ENCODE assay signal across 39 mouse cellular contexts in the genomic region with DNA sequence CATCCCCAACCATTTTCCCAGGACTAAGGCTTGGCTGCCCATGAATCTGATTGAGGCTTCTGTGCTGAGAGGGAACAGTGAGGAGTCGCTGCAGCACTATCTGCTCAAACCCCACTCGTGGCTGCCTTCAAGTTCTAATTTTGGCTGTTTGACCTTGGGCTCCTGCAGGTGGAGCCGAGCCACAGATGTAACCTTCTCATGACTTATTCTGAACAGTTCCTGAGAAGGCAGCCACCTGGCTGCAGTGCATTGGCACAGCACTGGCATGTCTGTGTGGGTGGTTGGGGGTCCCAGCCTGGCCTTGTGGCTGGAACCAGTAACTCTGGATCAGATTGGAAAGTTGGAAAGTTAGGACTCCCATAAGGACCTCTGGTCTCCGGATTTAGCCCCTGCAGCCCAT. TPM values are rescaled to one million over a fixed set of nuclear protein-coding genes. Genes with fewer than 3 reads are reported as not detected.
DNase-seq lines count a peak whose midpoint lies in the region; ATAC-seq and TF ChIP-seq lines count a peak whose summit lies in the region.
"Had no signal": no experiment of that assay in that cellular context is flagged by ENCODE, and none has a peak within 500 bp of the region (broad histone marks: within the 10 kb centered on the region; RNA-seq: fewer than 3 reads in every experiment).

No protein-coding gene starts in this region.

- TF ChIP-seq RAD21 in CH12.LX (IDR thresholded peaks at IDR 0.05; ENCODE audit: low read depth, low read length) = no peak

- H3K27ac ChIP-seq in heart, adult 2 months = no peak overlapping the region; the same call in 1 of the 2 replicates
- H3K27ac ChIP-seq in heart, embryonic 12.5 days (ENCODE audit: poor library complexity, severe bottlenecking) = no peak overlapping the region
- H3K27ac ChIP-seq in CH12.LX (ENCODE audit: insufficient read depth, low read depth) = no peak overlapping the region
- H3K27ac ChIP-seq: embryonic facial prominence, embryonic 13.5 days; forebrain, embryonic 10.5 days; hindbrain, embryonic 10.5 days; hindbrain, embryonic 15.5 days; kidney, postnatal 0 days; limb, embryonic 13.5 days; lung, embryonic 15.5 days; midbrain, embryonic 12.5 days; neural tube, embryonic 12.5 days had no signal

- TF ChIP-seq CTCF in heart, adult 2 months (IDR thresholded peaks at IDR 0.05) = peak; percentile 52
- no peak for TF ChIP-seq CTCF in CH12.LX (conservative IDR thresholded peaks at IDR 0.05 in 1 of 2, IDR thresholded peaks at IDR 0.05 in 1 of 2; ENCODE audit: low read depth in 2 of 2, low read length in 2 of 2)

- WGBS in heart, adult 2 months = 46% methylated on average over 4 of the region's 4 CpGs
- WGBS in heart, embryonic 12.5 days = 59% methylated on average over 4 of the region's 4 CpGs

- in situ Hi-C loops in CH12.LX (cut with MboI; ENCODE audit: low pct_ligation_motif_present, low pct_unique_long_range_greater_than_20kb, low sequenced_read_pairs) = no loop called here

- H3K4me3 ChIP-seq in heart, adult 2 months = no peak overlapping the region
- no peak overlapping the region for H3K4me3 ChIP-seq in heart, embryonic 12.5 days
- no peak overlapping the region for H3K4me3 ChIP-seq in CH12.LX (replicated peaks in 1 of 3; ENCODE audit: low read depth in 2 of 3, low read length in 2 of 3, poor library complexity in 1 of 3)
- H3K4me3 ChIP-seq: embryonic facial prominence, embryonic 13.5 days; forebrain, embryonic 10.5 days; hindbrain, embryonic 10.5 days; hindbrain, embryonic 15.5 days; limb, embryonic 13.5 days; lung, embryonic 15.5 days; midbrain, embryonic 12.5 days; myocyte; neural tube, embryonic 12.5 days had no signal

- no peak overlapping the region for H3K9ac ChIP-seq in heart, adult 2 months (ENCODE audit: low read depth, low read length)
- no peak overlapping the region for H3K9ac ChIP-seq in heart, embryonic 12.5 days
- H3K9ac ChIP-seq in CH12.LX (ENCODE audit: insufficient read depth, low read depth) = no peak overlapping the region
- H3K9ac ChIP-seq: embryonic facial prominence, embryonic 13.5 days; hindbrain, embryonic 15.5 days; limb, embryonic 13.5 days; lung, embryonic 15.5 days; midbrain, embryonic 12.5 days; neural tube, embryonic 12.5 days had no signal

- TF ChIP-seq EP300 in heart, adult 2 months (IDR thresholded peaks at IDR 0.05; ENCODE audit: insufficient read depth, low read depth, low read length) = no peak
- TF ChIP-seq EP300 in CH12.LX (IDR thresholded peaks at IDR 0.05; ENCODE audit: low read length) = no peak

- intact Hi-C loops in heart, adult 2 months (cut with DNase I) = no loop called here
- intact Hi-C loops in heart, postnatal 10 days (cut with DNase I) = no loop called here

- peak; percentile 18 for DNase-seq in adrenal gland, adult 2 months
- DNase-seq in adrenal gland, postnatal 25 days = no peak
- DNase-seq in heart, adult 2 months = peak in 1 of 2 experiments; percentile 35
- DNase-seq in CH12.LX (ENCODE audit: extremely low read depth) = no peak
- peak; percentile 34 to 48 for DNase-seq in heart, postnatal 10 days
- DNase-seq in right cerebral cortex, postnatal 25 days = no peak
- DNase-seq: cerebellum, adult 11 months; gastrocnemius, postnatal 10 days; kidney, adult 2 months; kidney, postnatal 4 days; right cerebral cortex, adult 18-20 months; right cerebral cortex, postnatal 4 days had no signal

- no peaks in the 10 kb centered on the region for H3K9me3 ChIP-seq in heart, embryonic 12.5 days (replicated peaks)
- no peaks in the 10 kb centered on the region for H3K9me3 ChIP-seq in CH12.LX (replicated peaks; ENCODE audit: low read length)
- H3K9me3 ChIP-seq: embryonic facial prominence, embryonic 13.5 days; forebrain, embryonic 10.5 days; G1E; hindbrain, embryonic 10.5 days; hindbrain, embryonic 15.5 days; limb, embryonic 13.5 days; lung, embryonic 15.5 days; midbrain, embryonic 12.5 days; neural tube, embryonic 12.5 days had no signal

- H3K4me2 ChIP-seq in heart, embryonic 12.5 days = no peak overlapping the region
- no peak overlapping the region for H3K4me2 ChIP-seq in CH12.LX (ENCODE audit: insufficient read depth, low read depth, poor library complexity, severe bottlenecking)
- H3K4me2 ChIP-seq: embryonic facial prominence, embryonic 13.5 days; hindbrain, embryonic 15.5 days; limb, embryonic 13.5 days; liver, embryonic 11.5 days; lung, embryonic 15.5 days; midbrain, embryonic 12.5 days; neural tube, embryonic 12.5 days had no signal

- H3K36me3 ChIP-seq in heart, adult 2 months (ENCODE audit: control insufficient read depth, insufficient read depth, low read length) = no peaks in the 10 kb centered on the region
- H3K36me3 ChIP-seq in heart, embryonic 12.5 days = no peaks in the 10 kb centered on the region
- H3K36me3 ChIP-seq in CH12.LX (replicated peaks in 1 of 2; ENCODE audit: control insufficient read depth in 1 of 2, insufficient read depth in 1 of 2, low read length in 1 of 2) = no peaks in the 10 kb centered on the region
- H3K36me3 ChIP-seq: embryonic facial prominence, embryonic 13.5 days; forebrain, embryonic 10.5 days; G1E; hindbrain, embryonic 10.5 days; hindbrain, embryonic 15.5 days; limb, embryonic 13.5 days; lung, embryonic 15.5 days; midbrain, embryonic 12.5 days; neural tube, embryonic 12.5 days had no signal

- no peak for ATAC-seq in heart, embryonic 12.5 days (ENCODE audit: insufficient number of reproducible peaks, low FRiP score)
- ATAC-seq: forebrain, embryonic 16.5 days; inflammation-experienced regulatory T-cells, adult 6 months had no signal

- H3K27me3 ChIP-seq in heart, adult 2 months (ENCODE audit: control insufficient read depth, insufficient read depth, low read length) = no peaks in the 10 kb centered on the region
- no peaks in the 10 kb centered on the region for H3K27me3 ChIP-seq in heart, embryonic 12.5 days (replicated peaks)
- no peaks in the 10 kb centered on the region for H3K27me3 ChIP-seq in CH12.LX (replicated peaks)
- H3K27me3 ChIP-seq: embryonic facial prominence, embryonic 13.5 days; hindbrain, embryonic 15.5 days; limb, embryonic 13.5 days; lung, embryonic 15.5 days; midbrain, embryonic 12.5 days; neural tube, embryonic 12.5 days had no signal

- no peaks in the 10 kb centered on the region for H3K79me2 ChIP-seq in heart, adult 2 months (replicated peaks; ENCODE audit: control insufficient read depth, insufficient read depth, low read length)
- no peaks in the 10 kb centered on the region for H3K79me2 ChIP-seq in CH12.LX (replicated peaks; ENCODE audit: control insufficient read depth, extremely low read depth, insufficient read depth, poor library complexity, severe bottlenecking)

- dilution Hi-C loops in CH12.LX (cut with MboI; ENCODE audit: extremely low pct_ligation_motif_present, extremely low pct_unique_long_range_greater_than_20kb, low sequenced_read_pairs) = no loop called here

- no peak for TF ChIP-seq POLR2A in heart, adult 2 months (IDR thresholded peaks at IDR 0.05; ENCODE audit: insufficient read depth, low read depth, low read length)
- no peak for TF ChIP-seq POLR2A in CH12.LX (IDR thresholded peaks at IDR 0.05; ENCODE audit: low read depth, low read length)

- no peaks in the 10 kb centered on the region; the same call in 1 of the 2 replicates for H3K4me1 ChIP-seq in heart, adult 2 months (ENCODE audit: control insufficient read depth, insufficient read depth, low read length)
- peaks cover 5% of the 10 kb centered on the region for H3K4me1 ChIP-seq in heart, embryonic 12.5 days (replicated peaks)
- peaks cover 0 to 8% of the 10 kb centered on the region in 2 experiments; a peak in 2 of 4 replicates for H3K4me1 ChIP-seq in CH12.LX (ENCODE audit: control insufficient read depth in 1 of 2, insufficient read depth in 2 of 2)
- H3K4me1 ChIP-seq: hindbrain, embryonic 15.5 days; limb, embryonic 13.5 days; lung, embryonic 15.5 days; neural tube, embryonic 12.5 days had no signal

RNA-seq across cellular contexts. Expression of a gene that starts 2.2 kb away (rescaled TPM):
- not detected for total RNA-seq in adrenal gland, adult 2 months (2021)
- polyA plus RNA-seq in adrenal gland, adult 2 months (2012; rRNA removed) = 0.25 and 0.59 TPM in 2 replicates
- 0.52 TPM in 1 of 2 replicates, not detected in the other for total RNA-seq in adrenal gland, postnatal 25 days (2021)
- not detected for total RNA-seq in heart, adult 2 months (2021)
- 0.26 and 0.62 TPM in 2 replicates for polyA plus RNA-seq in heart, adult 2 months (2012; rRNA removed)
- not detected in 2 replicates for polyA plus RNA-seq in heart, embryonic 12.5 days (2016; fragmentation: Nextera tagmentation; extraction: Ambion mirVana)
- total RNA-seq in CH12.LX (2012; rRNA removed) (1.0 and 2.6 TPM in 2 replicates), CH12.LX (2014; rRNA removed) (0.23 and 0.30 TPM in 2 replicates)
- 0.30 and 0.43 TPM in 2 replicates for polyA plus RNA-seq in CH12.LX (2012; ENCODE audit: insufficient read length, low read depth)
- under 1 TPM in 1 of 2 experiments, not detected in 1; 0.87 TPM for total RNA-seq in heart, postnatal 10 days (2021)
- total RNA-seq: adrenal gland, postnatal 10 days; common myeloid progenitor, adult 5-6 weeks; G1E; gastrocnemius, postnatal 10 days; granulocyte monocyte progenitor cell, adult 5-6 weeks; layer of hippocampus, adult 8-10 months; layer of hippocampus, postnatal 25 days; left cerebral cortex, adult 8-10 months; left cerebral cortex, postnatal 36 days; megakaryocyte progenitor cell, adult 5-6 weeks; midbrain, postnatal 0 days had no signal
- polyA plus RNA-seq: C2C12; embryonic facial prominence, embryonic 13.5 days; forebrain, embryonic 10.5 days; forebrain, embryonic 16.5 days; G1E; hindbrain, embryonic 10.5 days; inflammation-experienced regulatory T-cells, adult 6 months; limb, embryonic 13.5 days; liver, embryonic 11.5 days; lung, embryonic 15.5 days; midbrain, embryonic 12.5 days; midbrain, postnatal 0 days; myocyte; neural tube, embryonic 12.5 days had no signal

RNA-seq across cellular contexts. Expression of a gene that starts 18.0 kb away (rescaled TPM):
- total RNA-seq in adrenal gland, adult 2 months (2021) = not detected
- not detected in 2 replicates for polyA plus RNA-seq in adrenal gland, adult 2 months (2012; rRNA removed)
- total RNA-seq in adrenal gland, postnatal 25 days (2021) = not detected in 2 replicates
- not detected for total RNA-seq in heart, adult 2 months (2021)
- not detected in 2 replicates for polyA plus RNA-seq in heart, adult 2 months (2012; rRNA removed)
- not detected in 2 replicates for polyA plus RNA-seq in heart, embryonic 12.5 days (2016; fragmentation: Nextera tagmentation; extraction: Ambion mirVana)
- total RNA-seq in CH12.LX (2012; rRNA removed) (not detected in 2 replicates), CH12.LX (2014; rRNA removed) (not detected in 2 replicates)
- polyA plus RNA-seq in CH12.LX (2012; ENCODE audit: insufficient read length, low read depth) = not detected in 2 replicates
- not detected for total RNA-seq in heart, postnatal 10 days (2021)
- total RNA-seq: adrenal gland, postnatal 10 days; common myeloid progenitor, adult 5-6 weeks; G1E; gastrocnemius, postnatal 10 days; granulocyte monocyte progenitor cell, adult 5-6 weeks; layer of hippocampus, adult 8-10 months; layer of hippocampus, postnatal 25 days; left cerebral cortex, adult 8-10 months; left cerebral cortex, postnatal 36 days; megakaryocyte progenitor cell, adult 5-6 weeks; midbrain, postnatal 0 days had no signal
- polyA plus RNA-seq: C2C12; embryonic facial prominence, embryonic 13.5 days; forebrain, embryonic 10.5 days; forebrain, embryonic 16.5 days; G1E; hindbrain, embryonic 10.5 days; hindbrain, embryonic 15.5 days; inflammation-experienced regulatory T-cells, adult 6 months; kidney, adult 2 months; kidney, postnatal 0 days; limb, embryonic 13.5 days; liver, embryonic 11.5 days; liver, embryonic 16.5 days; lung, embryonic 15.5 days; midbrain, embryonic 12.5 days; midbrain, postnatal 0 days; myocyte; neural tube, embryonic 12.5 days; urinary bladder, adult 2 months had no signal

RNA-seq across cellular contexts. Expression of a gene that starts 34.8 kb away (rescaled TPM):
- 10 to 100 TPM; 18.2 to 22.0 TPM for total RNA-seq in adrenal gland, adult 2 months (2021)
- 16.6 and 19.3 TPM in 2 replicates for polyA plus RNA-seq in adrenal gland, adult 2 months (2012; rRNA removed)
- 21.3 and 32.3 TPM in 2 replicates for total RNA-seq in adrenal gland, postnatal 25 days (2021)
- total RNA-seq in heart, adult 2 months (2021) = 1 to 10 TPM; 7.5 to 8.1 TPM
- polyA plus RNA-seq in heart, adult 2 months (2012; rRNA removed) = 10.0 and 15.5 TPM in 2 replicates
- 21.1 and 21.6 TPM in 2 replicates for polyA plus RNA-seq in heart, embryonic 12.5 days (2016; fragmentation: Nextera tagmentation; extraction: Ambion mirVana)
- total RNA-seq in CH12.LX (2012; rRNA removed) = 11.3 and 15.3 TPM in 2 replicates
- total RNA-seq in CH12.LX (2014; rRNA removed) = 3.7 and 5.2 TPM in 2 replicates
- polyA plus RNA-seq in CH12.LX (2012; ENCODE audit: insufficient read length, low read depth) = 14.5 and 15.1 TPM in 2 replicates
- 10 to 100 TPM; 10.5 to 12.4 TPM for total RNA-seq in heart, postnatal 10 days (2021)

RNA-seq across cellular contexts. Expression of a gene that starts 37.4 kb away (rescaled TPM):
- total RNA-seq in adrenal gland, adult 2 months (2021) = 10 to 100 TPM; 21.3 to 29.6 TPM
- polyA plus RNA-seq in adrenal gland, adult 2 months (2012; rRNA removed) = 13.2 and 14.4 TPM in 2 replicates
- total RNA-seq in adrenal gland, postnatal 25 days (2021) = 25.3 and 32.2 TPM in 2 replicates
- total RNA-seq in heart, adult 2 months (2021) = 10 to 100 TPM; 20.4 to 24.9 TPM
- 12.5 and 20.9 TPM in 2 replicates for polyA plus RNA-seq in heart, adult 2 months (2012; rRNA removed)
- 5.0 and 6.1 TPM in 2 replicates for polyA plus RNA-seq in heart, embryonic 12.5 days (2016; fragmentation: Nextera tagmentation; extraction: Ambion mirVana)
- 3.9 and 5.9 TPM in 2 replicates for total RNA-seq in CH12.LX (2012; rRNA removed)
- 3.1 and 3.8 TPM in 2 replicates for total RNA-seq in CH12.LX (2014; rRNA removed)
- 6.7 and 7.4 TPM in 2 replicates for polyA plus RNA-seq in CH12.LX (2012; ENCODE audit: insufficient read length, low read depth)
- total RNA-seq in heart, postnatal 10 days (2021) = 10 to 100 TPM; 17.6 to 18.0 TPM

RNA-seq across cellular contexts. Expression of a gene that starts 46.5 kb away (rescaled TPM):
- 10 to 100 TPM; 26.9 to 30.7 TPM for total RNA-seq in adrenal gland, adult 2 months (2021)
- 61.4 and 62.8 TPM in 2 replicates for polyA plus RNA-seq in adrenal gland, adult 2 months (2012; rRNA removed)
- 20.9 and 30.8 TPM in 2 replicates for total RNA-seq in adrenal gland, postnatal 25 days (2021)
- 10 to 100 TPM; 19.4 to 21.2 TPM for total RNA-seq in heart, adult 2 months (2021)
- 28.4 and 33.0 TPM in 2 replicates for polyA plus RNA-seq in heart, adult 2 months (2012; rRNA removed)
- 119 and 121 TPM in 2 replicates for polyA plus RNA-seq in heart, embryonic 12.5 days (2016; fragmentation: Nextera tagmentation; extraction: Ambion mirVana)
- total RNA-seq in CH12.LX (2012; rRNA removed) = 43.8 and 51.5 TPM in 2 replicates
- total RNA-seq in CH12.LX (2014; rRNA removed) = 34.7 and 44.1 TPM in 2 replicates
- polyA plus RNA-seq in CH12.LX (2012; ENCODE audit: insufficient read length, low read depth) = 132 and 143 TPM in 2 replicates
- 10 to 100 TPM; 30.4 to 36.7 TPM for total RNA-seq in heart, postnatal 10 days (2021)

Comparison
In these comparisons a context has a peak if more than half of its experiments do, and no peak if none do; other contexts are left out.
1. DNase-seq: peak in adrenal gland, adult 2 months (single experiment) and heart, postnatal 10 days (2 of 2); none in adrenal gland, postnatal 25 days (single experiment), CH12.LX (single experiment) and right cerebral cortex, postnatal 25 days (single experiment).